Mouse (Mus musculus) erythroblast, embryonic 14.5 days (primary cell): ENCODE results near the gene Alpk3. TPM values are rescaled to one million over a fixed set of nuclear protein-coding genes. Genes with fewer than 3 reads are reported as not detected.

Experiments
- H3K27me3 ChIP-seq: 2 replicates; pipeline ENCODE4 v1.6.1; 2012; ENCODE audit warnings: inconsistent platforms; ENCODE audit not compliant: control insufficient read depth
- H3K36me3 ChIP-seq: 2 replicates; pipeline ENCODE4 v1.6.1; 2012; ENCODE audit warnings: mild to moderate bottlenecking, inconsistent platforms; ENCODE audit not compliant: control insufficient read depth
- H3K4me1 ChIP-seq: 2 replicates; pipeline ENCODE4 v1.6.1; 2012; ENCODE audit warnings: inconsistent platforms; ENCODE audit not compliant: control insufficient read depth
- H3K4me3 ChIP-seq: replicated peaks from 2 replicates; pipeline ENCODE3; 2012; ENCODE audit warnings: moderate library complexity, mild to moderate bottlenecking, inconsistent platforms
- H3K9me3 ChIP-seq: 2 replicates; pipeline ENCODE4 v1.6.1; 2012; ENCODE audit warnings: low read length, inconsistent platforms, mixed read lengths; ENCODE audit not compliant: control insufficient read depth
- GATA1 ChIP-seq: IDR thresholded peaks from 2 replicates; pipeline ENCODE4 v1.6.1; 2012; ENCODE audit warnings: low read length, inconsistent platforms, mixed read lengths
- TAL1 ChIP-seq: IDR thresholded peaks from 3 replicates; pipeline ENCODE4 v1.6.1; 2012; ENCODE audit warnings: low read length, inconsistent platforms, mixed read lengths
- polyA plus RNA-seq: library from polyadenylated mRNA; stranded (reverse); fragments of >175 nt; gene quantifications from 2 replicates; pipeline ENCODE4 v1.2.3, GENCODE M21; 2012

Gene Alpk3
- polyA plus RNA-seq, 1 experiment = 0.01 TPM

DNA sequence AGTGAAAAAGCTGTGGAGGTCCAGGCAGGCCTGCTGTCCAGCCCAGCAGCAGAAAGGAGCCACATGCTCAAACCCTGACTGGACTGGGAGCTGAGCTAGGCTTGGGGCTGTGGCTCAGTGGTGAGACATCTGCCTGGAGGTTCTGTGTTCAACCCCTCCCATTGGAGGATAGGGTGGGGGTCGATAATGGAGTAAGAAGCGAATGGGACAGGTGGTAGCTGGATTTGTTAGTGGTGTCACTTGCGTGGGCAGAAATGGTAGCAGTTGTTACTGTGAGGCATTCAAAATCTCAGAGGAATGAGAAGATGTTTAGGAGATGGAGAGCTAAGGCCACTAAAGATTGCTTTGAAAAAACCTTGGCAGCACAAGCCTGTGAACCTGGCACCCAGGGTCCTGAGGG lies 9.6 kb upstream of the Alpk3 start:
- no peak overlapping the region for H3K4me3 ChIP-seq
- TF ChIP-seq TAL1 = no peak
- no peak for TF ChIP-seq GATA1
- H3K27me3 ChIP-seq = no peaks in the 10 kb centered on the region
- peaks cover 2% of the 10 kb centered on the region; the same call in 1 of the 2 replicates for H3K4me1 ChIP-seq
- H3K36me3 ChIP-seq = peaks cover 17% of the 10 kb centered on the region
- H3K9me3 ChIP-seq = no peaks in the 10 kb centered on the region

DNA sequence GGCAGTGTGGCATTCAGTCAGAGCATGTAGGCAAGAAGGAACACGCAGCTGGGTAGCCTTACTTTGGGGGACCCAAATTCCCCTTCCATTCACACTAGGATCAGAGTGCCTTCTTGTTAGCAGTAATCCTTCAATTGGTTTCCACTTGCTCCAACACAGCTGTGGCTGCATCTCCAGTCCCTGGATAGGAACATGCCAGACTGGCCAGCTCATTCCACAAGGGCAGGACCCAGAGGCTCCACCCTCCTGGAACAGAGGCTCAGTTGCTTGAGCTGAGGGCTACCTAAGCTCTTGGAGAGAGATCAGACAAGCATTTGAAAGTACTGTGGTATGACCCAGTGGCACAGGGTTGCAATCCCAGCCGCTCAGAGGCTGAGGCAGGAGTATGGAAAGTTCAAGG lies 8.9 kb upstream of the Alpk3 start:
- H3K4me3 ChIP-seq = no peak overlapping the region
- H3K36me3 ChIP-seq = peaks cover 11% of the 10 kb centered on the region
- peaks cover 2% of the 10 kb centered on the region; the same call in 1 of the 2 replicates for H3K4me1 ChIP-seq
- no peaks in the 10 kb centered on the region for H3K9me3 ChIP-seq
- TF ChIP-seq GATA1 = no peak
- no peak for TF ChIP-seq TAL1
- H3K27me3 ChIP-seq = no peaks in the 10 kb centered on the region

DNA sequence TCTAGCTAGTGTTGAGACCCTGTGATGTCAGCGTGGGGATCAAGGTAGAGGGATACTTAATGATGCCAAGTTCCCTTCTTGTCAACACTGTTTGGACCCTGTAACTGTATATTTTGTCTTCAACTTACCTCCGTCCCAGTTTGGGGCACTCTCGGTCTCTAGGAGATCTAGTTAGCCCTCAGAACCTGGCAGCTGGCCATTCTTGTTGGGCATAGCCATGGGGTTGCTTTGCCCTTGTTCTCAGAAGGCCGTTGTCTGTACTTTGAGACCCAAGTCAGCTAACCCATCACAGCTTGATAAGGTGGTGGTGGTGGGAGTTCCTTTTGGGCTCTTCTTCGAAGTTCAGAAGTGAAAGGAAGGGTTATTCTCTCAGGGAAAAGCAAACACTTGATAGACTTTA lies 7.4 kb upstream of the Alpk3 start:
- Histone ChIP-seq H3K36me3 (no peaks in the 10 kb centered on the region), H3K9me3 (no peaks in the 10 kb centered on the region), H3K4me3 (no peak overlapping the region), H3K4me1 (peaks cover 2% of the 10 kb centered on the region; the same call in 1 of the 2 replicates), H3K27me3 (no peaks in the 10 kb centered on the region)
- no peak for TF ChIP-seq TAL1
- TF ChIP-seq GATA1 = no peak

DNA sequence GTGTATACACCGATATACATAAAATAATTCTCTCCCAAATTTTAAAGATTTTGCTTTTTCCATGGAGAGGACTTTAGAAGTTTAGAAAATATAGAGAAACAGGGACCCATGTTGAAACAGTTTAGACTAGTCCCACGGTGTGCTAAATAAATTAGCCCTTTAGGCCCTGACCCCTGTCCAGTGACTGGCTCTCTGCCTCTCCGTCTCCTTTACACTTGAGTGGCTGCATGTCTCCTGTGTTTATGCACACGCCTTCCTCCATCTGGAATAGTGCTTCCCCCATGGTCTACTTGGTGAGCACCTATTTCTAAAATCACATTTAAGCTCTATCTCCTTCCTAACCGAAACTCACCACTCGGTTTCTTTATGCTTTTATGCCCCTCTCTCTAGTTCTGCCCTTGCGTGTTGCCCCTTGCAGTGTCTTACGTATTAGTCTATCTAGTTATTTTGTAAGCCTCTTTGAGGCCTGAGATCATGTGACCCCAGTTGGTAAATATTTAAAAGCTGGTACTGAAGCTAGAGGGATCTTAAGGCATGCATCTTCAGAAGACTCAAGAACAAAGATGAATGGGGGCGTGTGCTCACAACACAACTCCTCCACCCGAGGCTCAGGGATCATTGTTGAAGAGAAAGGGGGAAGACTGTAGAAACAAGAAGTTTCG lies 1.6 kb upstream of the Alpk3 start:
- Histone ChIP-seq H3K9me3 (no peaks in the 10 kb centered on the region), H3K4me3 (no peak overlapping the region), H3K4me1 (peaks cover 30% of the 10 kb centered on the region), H3K27me3 (no peaks in the 10 kb centered on the region), H3K36me3 (no peaks in the 10 kb centered on the region)
- TF ChIP-seq GATA1 (no peak), TAL1 (no peak)

DNA sequence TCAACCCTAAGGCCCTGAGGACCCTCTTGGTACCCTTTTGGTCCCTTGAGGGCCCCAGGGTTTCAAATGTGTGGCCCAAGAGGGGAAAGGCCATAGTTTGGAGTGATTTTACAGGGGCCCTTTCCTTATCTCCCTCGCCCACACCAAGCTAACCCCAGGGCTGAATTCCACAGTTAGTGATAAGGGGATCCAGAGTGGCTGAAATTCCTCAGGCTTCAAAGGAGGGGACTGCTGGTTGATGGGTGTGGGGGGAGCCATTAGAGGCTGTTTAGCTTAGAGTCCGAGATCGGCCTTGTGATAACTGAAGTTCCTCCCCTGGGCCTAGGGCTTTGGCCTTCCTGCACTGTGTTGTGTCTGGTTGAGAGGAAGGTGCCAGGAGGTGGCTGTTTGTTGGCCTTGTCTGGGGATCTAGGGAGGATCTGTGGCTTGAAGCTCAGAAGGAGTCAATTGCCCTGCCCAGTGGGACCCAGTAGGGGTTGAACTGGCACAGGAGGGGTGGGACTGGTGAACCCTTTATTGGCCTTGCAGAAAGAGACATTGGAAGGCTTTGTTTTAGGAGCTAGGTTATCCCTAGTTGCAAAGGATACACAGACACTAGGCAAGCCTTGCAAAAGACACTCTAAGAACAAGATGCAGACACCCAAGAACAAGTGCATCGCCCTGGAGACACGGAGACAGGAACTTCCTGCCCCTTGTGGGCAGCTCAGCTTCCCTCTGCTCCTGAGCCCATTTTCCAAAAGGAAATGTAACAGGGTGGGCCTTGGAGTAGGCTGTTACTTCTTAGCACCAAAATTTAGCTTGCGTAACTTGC lies 706 bp downstream of the Alpk3 start:
- H3K27me3 ChIP-seq = no peaks in the 10 kb centered on the region
- peaks cover 29% of the 10 kb centered on the region for H3K4me1 ChIP-seq
- H3K36me3 ChIP-seq = no peaks in the 10 kb centered on the region
- peak overlapping the region; percentile 44 for H3K4me3 ChIP-seq
- TF ChIP-seq TAL1 (peak; percentile 30; the same call in 1 of the 3 replicates), GATA1 (peak; percentile 91)
- H3K9me3 ChIP-seq = no peaks in the 10 kb centered on the region

DNA sequence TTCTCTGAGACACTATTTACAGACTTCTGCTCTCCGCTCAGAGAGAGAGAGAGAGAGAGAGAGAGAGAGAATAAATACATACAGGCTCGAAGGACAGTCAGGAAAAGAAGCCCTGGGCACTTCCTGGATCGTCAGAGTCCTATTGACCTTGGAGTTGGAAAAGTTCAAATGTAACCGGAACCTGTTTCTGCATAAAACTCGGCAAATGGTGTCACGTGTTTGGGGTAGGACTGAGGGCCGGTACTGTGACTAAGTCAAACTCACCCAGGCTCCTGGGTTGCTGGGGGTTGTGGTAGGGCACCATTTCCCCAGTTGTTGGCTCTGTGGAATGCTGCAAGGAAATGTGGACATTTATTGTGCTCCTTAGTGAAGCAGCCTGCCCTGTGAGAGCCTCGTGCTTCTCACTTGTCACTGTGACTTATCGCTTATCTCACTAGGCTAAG lies 1.3 kb downstream of the Alpk3 start:
- Histone ChIP-seq H3K4me3 (no peak overlapping the region), H3K27me3 (no peaks in the 10 kb centered on the region), H3K4me1 (peaks cover 29% of the 10 kb centered on the region), H3K9me3 (no peaks in the 10 kb centered on the region), H3K36me3 (no peaks in the 10 kb centered on the region)
- TF ChIP-seq GATA1 = no peak
- no peak for TF ChIP-seq TAL1

DNA sequence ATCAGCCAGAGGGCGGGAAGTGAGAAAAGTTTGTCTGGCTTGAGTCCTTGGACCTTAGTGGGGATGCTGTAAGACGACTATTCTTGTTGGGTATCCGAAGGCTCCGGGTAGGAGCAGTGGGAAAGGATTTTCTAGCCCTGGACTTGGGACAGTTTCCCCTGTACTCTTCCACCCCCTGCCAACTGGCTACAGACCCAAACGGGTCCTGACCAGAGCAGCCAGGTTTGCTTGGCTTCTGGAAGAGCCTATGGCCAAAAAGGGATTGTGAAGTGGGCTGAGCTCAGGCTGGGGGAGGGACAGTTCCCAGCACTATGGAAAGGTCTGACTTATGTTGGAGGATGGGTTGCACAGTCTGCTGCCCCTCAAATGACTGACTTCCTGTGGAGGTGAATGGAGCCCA lies 2.0 kb downstream of the Alpk3 start:
- Histone ChIP-seq H3K27me3 (no peaks in the 10 kb centered on the region), H3K9me3 (no peaks in the 10 kb centered on the region), H3K4me3 (no peak overlapping the region), H3K36me3 (no peaks in the 10 kb centered on the region), H3K4me1 (peaks cover 29% of the 10 kb centered on the region)
- TF ChIP-seq TAL1 = no peak
- TF ChIP-seq GATA1 = no peak

DNA sequence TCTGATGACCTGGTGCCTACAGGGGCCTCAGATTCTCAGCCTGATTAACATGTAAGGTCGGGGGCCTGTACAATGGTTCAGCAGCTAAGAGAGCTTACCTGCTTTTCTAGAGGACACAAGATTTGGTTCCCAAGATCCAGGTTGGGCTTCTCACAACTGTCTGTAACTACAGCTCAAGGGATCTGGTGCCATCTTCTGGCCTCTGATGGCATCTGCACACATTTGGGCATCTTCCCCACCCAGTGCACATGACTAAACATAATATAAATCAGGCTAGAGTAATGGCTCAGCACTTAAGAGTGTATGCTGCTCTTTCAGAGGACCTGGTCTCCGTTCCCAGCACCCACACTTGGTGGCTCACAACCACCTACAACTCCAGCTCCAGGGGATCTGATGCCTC lies 3.5 kb downstream of the Alpk3 start:
- Histone ChIP-seq H3K4me1 (peaks cover 29% of the 10 kb centered on the region), H3K9me3 (no peaks in the 10 kb centered on the region), H3K36me3 (no peaks in the 10 kb centered on the region), H3K27me3 (no peaks in the 10 kb centered on the region), H3K4me3 (no peak overlapping the region)
- TF ChIP-seq TAL1 = no peak
- TF ChIP-seq GATA1 = no peak

DNA sequence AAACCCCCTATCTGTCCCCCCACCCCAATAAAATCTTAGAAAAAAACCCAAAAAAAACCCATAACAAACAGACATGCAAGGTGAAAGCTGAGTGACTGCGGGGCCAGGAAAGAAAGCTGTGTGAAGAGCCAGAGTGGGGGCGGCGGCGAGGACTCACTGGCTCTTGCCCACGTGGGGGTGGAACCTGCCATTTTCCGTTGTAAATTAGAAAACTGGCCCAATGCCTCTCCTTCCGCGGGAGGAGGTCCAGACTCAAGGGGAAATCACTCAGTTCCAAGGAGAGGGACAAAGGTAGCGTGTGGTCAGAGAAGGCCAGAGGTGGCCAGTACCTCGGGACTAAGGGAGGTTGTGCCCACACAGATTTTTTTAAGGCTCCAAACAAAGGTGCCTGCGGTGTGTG lies 4.5 kb downstream of the Alpk3 start:
- Histone ChIP-seq H3K4me1 (peaks cover 26% of the 10 kb centered on the region), H3K4me3 (no peak overlapping the region), H3K27me3 (peaks cover 2% of the 10 kb centered on the region; the same call in 1 of the 2 replicates), H3K36me3 (no peaks in the 10 kb centered on the region), H3K9me3 (no peaks in the 10 kb centered on the region)
- TF ChIP-seq GATA1 = no peak
- no peak for TF ChIP-seq TAL1
